Mouse (Mus musculus): Measurements from ENCODE around the gene Mars. TPM values are rescaled to one million over a fixed set of nuclear protein-coding genes. Genes with fewer than 3 reads are reported as not detected.

Mars gene
- polyA plus RNA-seq, 1 experiment, result 155 TPM

- Histone ChIP-seq H3K4me3 (ENCODE audit: insufficient read depth, poor library complexity, severe bottlenecking) (no peak overlapping the region), H3K79me3 (ENCODE audit: low read depth) (peaks cover 12% of the 10 kb centered on the region)
Observed at GRCm38 (mm10) chr10:127297015-127297871, 14.3 kb downstream of the Mars start.

GRCm38 (mm10) chr10:127295986-127296794 is 15.4 kb downstream of the Mars start:
- Histone ChIP-seq H3K4me3 (ENCODE audit: insufficient read depth, poor library complexity, severe bottlenecking) (no peak overlapping the region), H3K79me3 (ENCODE audit: low read depth) (peaks cover 21% of the 10 kb centered on the region), H3ac (ENCODE audit: control insufficient read depth, insufficient read length, low read depth) (no peak overlapping the region), H3K79me2 (ENCODE audit: control insufficient read depth, insufficient read depth) (peaks cover 42% of the 10 kb centered on the region), H3K27me3 (ENCODE audit: control insufficient read depth, insufficient read depth, insufficient read length) (no peaks in the 10 kb centered on the region), H3K36me3 (ENCODE audit: control insufficient read depth, insufficient read depth) (peaks cover 93% of the 10 kb centered on the region)
- TF ChIP-seq FOSL1 (IDR thresholded peaks at IDR 0.05; ENCODE audit: insufficient read depth, low read length, poor library complexity, severe bottlenecking), result no peak
- no peak for TF ChIP-seq CEBPB (IDR thresholded peaks at IDR 0.05; ENCODE audit: low read depth)
- no peak for TF ChIP-seq MAX (IDR thresholded peaks at IDR 0.05)
- no peak for TF ChIP-seq USF1 (IDR thresholded peaks at IDR 0.05; ENCODE audit: low read depth)
- TF ChIP-seq CTCF (IDR thresholded peaks at IDR 0.05; ENCODE audit: control insufficient read depth, insufficient read depth, insufficient read length), result no peak
- TF ChIP-seq MYOG (IDR thresholded peaks at IDR 0.05; ENCODE audit: control insufficient read depth, extremely low read depth, insufficient read length), result no peak
- no peak for TF ChIP-seq MYOD1 (IDR thresholded peaks at IDR 0.05; ENCODE audit: control insufficient read depth, insufficient read length, low read depth)

More at GRCm38 (mm10) chr10:127297015-127297871, 14.3 kb downstream of the Mars start:
- Histone ChIP-seq H3ac (ENCODE audit: control insufficient read depth, insufficient read length, low read depth) (no peak overlapping the region), H3K27me3 (ENCODE audit: control insufficient read depth, insufficient read depth, insufficient read length) (no peaks in the 10 kb centered on the region), H3K36me3 (ENCODE audit: control insufficient read depth, insufficient read depth) (peaks cover 96% of the 10 kb centered on the region), H3K79me2 (ENCODE audit: control insufficient read depth, insufficient read depth) (peaks cover 31% of the 10 kb centered on the region)
- TF ChIP-seq USF1 (IDR thresholded peaks at IDR 0.05; ENCODE audit: low read depth) (no peak), MYOG (IDR thresholded peaks at IDR 0.05; ENCODE audit: control insufficient read depth, extremely low read depth, insufficient read length) (no peak)

DNA sequence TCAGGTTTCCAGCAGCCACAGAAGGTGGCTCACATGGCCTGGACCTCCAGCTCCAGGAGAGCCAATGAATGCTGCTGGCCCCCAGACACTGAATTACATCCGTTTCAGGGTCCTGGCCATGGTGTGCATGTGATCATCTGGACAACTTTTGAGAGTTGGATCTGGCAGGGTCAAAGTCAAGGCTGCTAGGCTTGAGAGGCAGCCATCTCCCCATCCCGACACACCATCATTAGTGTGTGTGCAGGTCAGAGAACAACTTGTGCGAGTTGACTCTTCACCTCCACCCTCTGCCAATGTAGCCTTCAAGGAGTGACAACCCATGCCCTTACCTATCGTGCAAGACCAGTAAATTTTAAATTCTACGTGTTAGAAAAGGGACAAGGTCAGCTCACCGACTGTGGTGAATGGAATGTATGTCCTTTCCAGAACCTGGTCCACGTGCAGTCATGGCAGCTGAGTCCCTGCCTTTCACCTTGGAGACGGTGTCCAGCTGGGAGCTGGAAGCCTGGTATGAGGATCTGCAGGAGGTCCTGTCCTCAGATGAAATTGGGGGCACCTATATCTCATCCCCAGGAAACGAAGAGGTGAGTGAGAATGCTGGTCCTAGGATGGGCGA is 16.6 kb downstream of the Mars start:
- TF ChIP-seq USF1 (IDR thresholded peaks at IDR 0.05; ENCODE audit: low read depth), result no peak
- TF ChIP-seq MYOD1 (IDR thresholded peaks at IDR 0.05; ENCODE audit: control insufficient read depth, insufficient read length, low read depth), result no peak
- no peak for TF ChIP-seq MAX (IDR thresholded peaks at IDR 0.05)
- no peak for TF ChIP-seq FOSL1 (IDR thresholded peaks at IDR 0.05; ENCODE audit: insufficient read depth, low read length, poor library complexity, severe bottlenecking)
- no peak for TF ChIP-seq MYOG (IDR thresholded peaks at IDR 0.05; ENCODE audit: control insufficient read depth, extremely low read depth, insufficient read length)
- TF ChIP-seq CTCF (IDR thresholded peaks at IDR 0.05; ENCODE audit: control insufficient read depth, insufficient read depth, insufficient read length), result no peak
- no peak for TF ChIP-seq CEBPB (IDR thresholded peaks at IDR 0.05; ENCODE audit: low read depth)
- peaks cover 81% of the 10 kb centered on the region for H3K36me3 ChIP-seq (ENCODE audit: control insufficient read depth, insufficient read depth)
- H3K79me2 ChIP-seq (ENCODE audit: control insufficient read depth, insufficient read depth), result peaks cover 46% of the 10 kb centered on the region
- H3K79me3 ChIP-seq (ENCODE audit: low read depth), result peaks cover 25% of the 10 kb centered on the region
- no peak overlapping the region for H3ac ChIP-seq (ENCODE audit: control insufficient read depth, insufficient read length, low read depth)
- H3K27me3 ChIP-seq (ENCODE audit: control insufficient read depth, insufficient read depth, insufficient read length), result no peaks in the 10 kb centered on the region
- H3K4me3 ChIP-seq (ENCODE audit: insufficient read depth, poor library complexity, severe bottlenecking), result no peak overlapping the region

- peaks cover 25% of the 10 kb centered on the region for H3K79me3 ChIP-seq (ENCODE audit: low read depth)
- no peaks in the 10 kb centered on the region for H3K27me3 ChIP-seq (ENCODE audit: control insufficient read depth, insufficient read depth, insufficient read length)
- H3K36me3 ChIP-seq (ENCODE audit: control insufficient read depth, insufficient read depth), result peaks cover 68% of the 10 kb centered on the region
- no peak overlapping the region for H3ac ChIP-seq (ENCODE audit: control insufficient read depth, insufficient read length, low read depth)
- no peak overlapping the region for H3K4me3 ChIP-seq (ENCODE audit: insufficient read depth, poor library complexity, severe bottlenecking)
- H3K79me2 ChIP-seq (ENCODE audit: control insufficient read depth, insufficient read depth), result peaks cover 46% of the 10 kb centered on the region
- TF ChIP-seq CTCF (IDR thresholded peaks at IDR 0.05; ENCODE audit: control insufficient read depth, insufficient read depth, insufficient read length) (no peak), FOSL1 (IDR thresholded peaks at IDR 0.05; ENCODE audit: insufficient read depth, low read length, poor library complexity, severe bottlenecking) (no peak), CEBPB (IDR thresholded peaks at IDR 0.05; ENCODE audit: low read depth) (no peak), MAX (IDR thresholded peaks at IDR 0.05) (no peak), MYOG (IDR thresholded peaks at IDR 0.05; ENCODE audit: control insufficient read depth, extremely low read depth, insufficient read length) (no peak)
Observed at GRCm38 (mm10) chr10:127293590-127294113, 17.9 kb downstream of the Mars start.

- Histone ChIP-seq H3K36me3 (ENCODE audit: control insufficient read depth, insufficient read depth) (peaks cover 63% of the 10 kb centered on the region), H3K27me3 (ENCODE audit: control insufficient read depth, insufficient read depth, insufficient read length) (no peaks in the 10 kb centered on the region), H3K79me2 (ENCODE audit: control insufficient read depth, insufficient read depth) (peaks cover 52% of the 10 kb centered on the region), H3K79me3 (ENCODE audit: low read depth) (peaks cover 28% of the 10 kb centered on the region), H3ac (ENCODE audit: control insufficient read depth, insufficient read length, low read depth) (no peak overlapping the region), H3K4me3 (ENCODE audit: insufficient read depth, poor library complexity, severe bottlenecking) (no peak overlapping the region)
- TF ChIP-seq MYOD1 (IDR thresholded peaks at IDR 0.05; ENCODE audit: control insufficient read depth, insufficient read length, low read depth), result no peak
- no peak for TF ChIP-seq FOSL1 (IDR thresholded peaks at IDR 0.05; ENCODE audit: insufficient read depth, low read length, poor library complexity, severe bottlenecking)
- TF ChIP-seq MAX (IDR thresholded peaks at IDR 0.05), result no peak
- TF ChIP-seq USF1 (IDR thresholded peaks at IDR 0.05; ENCODE audit: low read depth), result no peak
- no peak for TF ChIP-seq MYOG (IDR thresholded peaks at IDR 0.05; ENCODE audit: control insufficient read depth, extremely low read depth, insufficient read length)
- no peak for TF ChIP-seq CEBPB (IDR thresholded peaks at IDR 0.05; ENCODE audit: low read depth)
- no peak for TF ChIP-seq CTCF (IDR thresholded peaks at IDR 0.05; ENCODE audit: control insufficient read depth, insufficient read depth, insufficient read length)
Observed at GRCm38 (mm10) chr10:127292987-127293538, 18.5 kb downstream of the Mars start.

Measured in C2C12 (cell line).